Mouse (Mus musculus): ENCODE results near the gene Slc25a39.

The Slc25a39 gene

GRCm38 (mm10) chr11:102353021-102353431, 54.7 kb downstream of the Slc25a39 start:
- peak; percentile 52; the same call in 1 of the 2 replicates for ATAC-seq (ENCODE audit: insufficient number of reproducible peaks, low FRiP score, low TSS enrichment)
